Mouse (Mus musculus) MEL (cell line): ENCODE results near the gene Wbp4.

Experiments used
- CTCF ChIP-seq, 3 experiments: IDR thresholded peaks in 2 of 3; conservative IDR thresholded peaks in 1 of 3; 2 replicates each; pipeline ENCODE4 v1.5.1; 2011 to 2012; ENCODE audit warnings: low read length in 3 of 3, low read depth in 2 of 3, mild to moderate bottlenecking in 2 of 3, improper control_type of control experiment in 1 of 3, inconsistent platforms in 1 of 3, mixed read lengths in 1 of 3, moderate library complexity in 1 of 3; ENCODE audit not compliant: control insufficient read depth in 1 of 3, insufficient read depth in 1 of 3, poor library complexity in 1 of 3, severe bottlenecking in 1 of 3
- ELF1 ChIP-seq: IDR thresholded peaks from 2 replicates; pipeline ENCODE4 v1.6.1; 2014; ENCODE audit warnings: low read depth, mild to moderate bottlenecking, inconsistent platforms, low read length, improper control_type of control experiment, moderate library complexity
- EP300 ChIP-seq, 2 experiments: IDR thresholded peaks; 2 replicates each; pipeline ENCODE4 v1.6.1; 2011; ENCODE audit warnings: improper control_type of control experiment in 2 of 2, low read length in 2 of 2, low read depth in 1 of 2, mild to moderate bottlenecking in 1 of 2
- MAFK ChIP-seq: IDR thresholded peaks from 2 replicates; pipeline ENCODE4 v1.6.1; 2011; ENCODE audit warnings: low read depth, mild to moderate bottlenecking, low read length, improper control_type of control experiment, borderline replicate concordance
- MAZ ChIP-seq: IDR thresholded peaks from 2 replicates; pipeline ENCODE4 v1.6.1; 2012; ENCODE audit warnings: low read depth, mild to moderate bottlenecking, inconsistent platforms, low read length, improper control_type of control experiment
- NRF1 ChIP-seq: IDR thresholded peaks from 2 replicates; pipeline ENCODE4 v1.6.1; 2014; ENCODE audit warnings: low read depth, mild to moderate bottlenecking, inconsistent platforms, low read length, improper control_type of control experiment, moderate library complexity; ENCODE audit not compliant: poor library complexity, insufficient read depth, severe bottlenecking
- RCOR1 ChIP-seq: IDR thresholded peaks from 2 replicates; pipeline ENCODE4 v1.6.1; 2012; ENCODE audit warnings: low read depth, mild to moderate bottlenecking, inconsistent platforms, low read length, improper control_type of control experiment
- SMC3 ChIP-seq: IDR thresholded peaks from 2 replicates; pipeline ENCODE4 v1.6.1; 2011; ENCODE audit warnings: low read depth, low read length, improper control_type of control experiment
- TAL1 ChIP-seq: IDR thresholded peaks from 2 replicates; pipeline ENCODE4 v1.6.1; 2012; ENCODE audit warnings: mild to moderate bottlenecking, inconsistent platforms, low read length, moderate library complexity, mixed read lengths
- TCF12 ChIP-seq: IDR thresholded peaks from 2 replicates; pipeline ENCODE4 v1.6.1; 2014; ENCODE audit warnings: low read depth, mild to moderate bottlenecking, inconsistent platforms, low read length, improper control_type of control experiment, moderate library complexity
- ZC3H11A ChIP-seq: IDR thresholded peaks from 2 replicates; pipeline ENCODE4 v1.6.1; 2012; ENCODE audit warnings: low read depth, mild to moderate bottlenecking, inconsistent platforms, low read length, improper control_type of control experiment
- ZMIZ1 ChIP-seq: IDR thresholded peaks from 2 replicates; pipeline ENCODE4 v1.6.1; 2012; ENCODE audit warnings: low read depth, mild to moderate bottlenecking, inconsistent platforms, low read length, improper control_type of control experiment, moderate library complexity

DNA sequence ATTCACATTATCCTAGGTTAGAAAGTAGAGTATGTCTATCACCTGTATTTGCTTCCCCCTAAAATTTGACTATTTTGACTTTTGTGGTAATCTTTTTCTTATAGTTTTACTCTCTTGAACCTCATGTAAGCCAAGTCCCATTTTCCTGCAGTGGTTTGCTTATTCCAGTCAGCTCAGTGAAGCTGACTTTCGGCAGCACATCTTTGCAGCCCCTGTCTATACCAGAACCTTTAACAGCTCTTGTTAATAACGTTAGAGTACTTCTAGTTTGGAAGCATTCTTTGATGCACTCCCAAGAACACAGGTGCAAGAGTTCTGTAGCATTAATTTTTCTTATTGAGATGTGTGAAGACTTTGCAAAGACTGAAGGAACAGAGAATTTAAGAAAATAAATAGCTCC, 36.8 kb upstream of the Wbp4 start:
- TF ChIP-seq RCOR1 (no peak), ZMIZ1 (no peak), SMC3 (no peak), TCF12 (no peak), EP300 (IDR thresholded peaks at IDR 0.05; ENCODE audit: low read depth in 1 of 2, low read length in 2 of 2) (no peak), NRF1 (no peak), MAFK (no peak), MAZ (no peak), CTCF (IDR thresholded peaks at IDR 0.05 in 2 of 3, conservative IDR thresholded peaks at IDR 0.05 in 1 of 3; ENCODE audit: control insufficient read depth in 1 of 3, insufficient read depth in 1 of 3, low read depth in 2 of 3, low read length in 3 of 3, poor library complexity in 1 of 3, severe bottlenecking in 1 of 3) (no peak), TAL1 (no peak), ELF1 (no peak), ZC3H11A (no peak)
